Mouse (Mus musculus): ENCODE measurements around the gene Asb17. TPM values are rescaled to one million over a fixed set of nuclear protein-coding genes. Genes with fewer than 3 reads are reported as not detected.
"Not testable (repeated sequence)": the region's sequence is repeated elsewhere in the genome, so short reads cannot be mapped to it uniquely, and the experiment has no call there.

Asb17 gene
- total RNA-seq (2021) = not detected in 2 replicates
- long read RNA-seq = 0 reads

DNA sequence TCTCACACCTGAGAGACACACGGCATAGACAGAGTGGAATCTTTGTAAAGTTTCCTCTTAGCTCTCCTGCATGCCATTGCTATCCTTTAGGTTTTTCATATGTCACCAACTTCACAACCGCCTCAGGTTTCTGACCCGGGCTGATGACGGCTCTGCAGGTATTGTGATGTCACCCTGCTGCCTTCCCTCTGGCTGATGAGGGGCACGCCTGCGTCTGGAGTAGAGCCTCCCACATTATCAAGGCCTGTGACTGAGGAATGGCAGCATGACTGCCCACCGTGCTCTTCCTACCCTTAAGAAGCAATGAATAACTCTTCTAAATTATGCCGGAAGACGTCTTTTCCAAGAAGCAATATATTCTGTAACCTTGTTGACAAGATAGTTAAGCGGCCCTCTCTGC lies at the start of gene Asb17:
TSS of gene Asb17 (plus strand) at position 180 of the 400 bp plus-strand sequence.
- DNase-seq = no peak

DNA sequence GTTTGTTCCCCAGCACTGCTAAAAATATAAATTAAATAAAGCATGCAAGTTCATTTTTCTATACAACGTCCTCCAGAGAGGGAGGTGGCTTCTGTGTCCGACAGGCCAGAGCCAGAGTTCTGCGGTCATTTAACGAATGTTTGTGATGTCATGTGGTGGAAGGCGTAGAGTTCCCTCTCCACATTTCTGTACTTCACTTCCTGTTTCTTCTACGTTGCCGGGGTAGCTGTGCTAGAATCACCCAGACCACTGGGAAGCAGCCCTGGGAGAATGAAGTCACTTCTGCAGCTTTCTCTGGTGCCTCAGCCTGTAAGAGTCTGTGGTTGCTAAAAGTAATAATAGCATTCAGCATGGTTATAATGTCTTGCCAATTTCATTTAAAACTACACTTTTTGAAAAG lies 46.4 kb upstream of the Asb17 start:
- no peak for DNase-seq

DNA sequence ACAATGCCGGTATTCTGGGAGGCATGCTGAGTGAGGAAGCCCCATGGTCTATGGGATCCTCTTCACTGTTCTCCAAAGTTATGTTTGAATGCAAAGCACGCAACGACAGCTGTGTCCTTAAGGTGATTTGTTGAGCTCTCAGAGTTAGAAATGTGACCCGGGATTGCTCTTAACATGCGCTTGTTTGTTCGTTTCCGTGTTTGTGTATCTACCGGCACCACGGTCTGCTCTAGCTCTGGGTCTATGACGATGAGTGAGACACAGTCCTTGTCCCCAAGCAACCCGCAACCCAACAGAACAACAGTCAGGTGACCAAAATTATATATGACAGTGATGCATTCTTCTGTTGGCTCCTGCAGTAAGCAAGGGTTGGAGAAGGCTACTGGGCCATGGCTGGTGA lies 44.4 kb upstream of the Asb17 start:
- DNase-seq = no peak

DNA sequence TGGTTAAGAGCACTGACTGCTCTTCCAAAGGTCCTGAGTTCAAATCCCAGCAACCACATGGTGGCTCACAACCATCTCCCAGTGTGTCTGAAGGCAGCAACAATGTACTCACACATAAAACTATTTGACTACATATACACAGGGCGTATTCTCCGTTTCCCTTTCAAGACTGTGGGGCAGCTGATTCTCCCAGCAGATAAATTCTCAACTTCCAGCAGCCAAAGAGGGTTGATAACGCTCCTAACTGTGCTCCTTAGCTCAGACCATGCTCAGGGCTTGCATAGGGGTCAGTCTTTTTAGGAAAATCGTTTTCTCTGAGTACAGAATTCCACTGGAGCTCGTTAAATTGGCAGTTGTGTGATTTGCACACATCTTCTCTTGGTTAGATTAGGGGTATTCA lies 43.3 kb upstream of the Asb17 start:
- no peak for DNase-seq

DNA sequence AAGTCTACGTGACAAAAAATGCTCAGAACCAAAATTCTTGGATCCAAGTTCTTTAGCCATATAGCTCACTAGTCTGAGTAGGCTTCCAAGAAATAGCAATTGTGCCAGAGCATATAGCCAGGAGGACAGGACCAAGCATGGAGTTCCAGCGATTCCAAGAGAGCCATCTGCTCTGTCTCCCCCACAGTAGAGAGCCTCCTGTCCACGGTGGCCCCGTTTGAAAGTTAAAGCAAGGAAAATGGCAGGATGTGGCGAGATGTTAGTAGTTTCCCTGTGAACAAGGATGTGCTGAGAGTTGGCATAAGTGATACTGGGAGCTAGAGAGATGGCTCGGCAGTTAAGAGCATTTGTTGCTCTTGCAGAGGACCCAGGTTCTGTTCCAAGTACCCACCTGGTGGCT lies 42.5 kb upstream of the Asb17 start:
- no peak for DNase-seq

DNA sequence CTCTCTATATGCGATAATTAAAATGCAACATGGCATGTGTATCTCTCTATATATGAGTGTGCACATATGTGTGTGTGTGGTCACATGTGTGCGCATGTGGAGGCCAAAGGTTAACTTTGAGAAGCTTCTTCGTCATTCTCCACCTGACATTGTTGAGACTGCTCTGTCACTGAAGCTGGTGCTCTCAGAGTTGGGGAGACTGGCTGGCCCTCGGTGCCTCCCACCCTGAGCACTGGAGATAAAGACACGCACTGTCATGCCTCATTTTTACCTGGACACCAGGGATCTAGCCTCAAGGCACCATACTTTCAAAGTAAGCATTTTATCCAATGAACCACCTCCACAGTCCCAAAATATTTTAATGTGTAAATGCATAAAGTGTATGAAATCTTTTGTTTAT lies 41.4 kb upstream of the Asb17 start:
- no peak for DNase-seq

DNA sequence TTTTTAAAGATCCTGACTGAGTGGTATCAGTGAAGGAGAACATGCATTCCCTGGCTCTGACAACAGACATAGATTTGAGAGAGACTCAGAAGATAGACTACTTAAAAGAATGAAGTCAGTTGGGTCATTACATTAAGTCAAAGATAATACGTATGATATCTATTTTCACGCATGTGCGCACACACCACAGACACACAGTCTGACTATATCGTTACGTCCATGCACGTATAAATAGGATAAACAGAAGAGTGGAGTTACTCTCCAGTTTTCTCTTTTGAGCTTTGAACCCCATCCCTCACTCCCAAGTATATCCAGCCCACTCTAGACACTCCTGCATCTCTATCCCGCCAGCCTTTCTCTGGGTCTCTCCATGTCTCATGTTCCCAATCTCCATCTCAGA lies 40.0 kb upstream of the Asb17 start:
- no peak for DNase-seq

DNA sequence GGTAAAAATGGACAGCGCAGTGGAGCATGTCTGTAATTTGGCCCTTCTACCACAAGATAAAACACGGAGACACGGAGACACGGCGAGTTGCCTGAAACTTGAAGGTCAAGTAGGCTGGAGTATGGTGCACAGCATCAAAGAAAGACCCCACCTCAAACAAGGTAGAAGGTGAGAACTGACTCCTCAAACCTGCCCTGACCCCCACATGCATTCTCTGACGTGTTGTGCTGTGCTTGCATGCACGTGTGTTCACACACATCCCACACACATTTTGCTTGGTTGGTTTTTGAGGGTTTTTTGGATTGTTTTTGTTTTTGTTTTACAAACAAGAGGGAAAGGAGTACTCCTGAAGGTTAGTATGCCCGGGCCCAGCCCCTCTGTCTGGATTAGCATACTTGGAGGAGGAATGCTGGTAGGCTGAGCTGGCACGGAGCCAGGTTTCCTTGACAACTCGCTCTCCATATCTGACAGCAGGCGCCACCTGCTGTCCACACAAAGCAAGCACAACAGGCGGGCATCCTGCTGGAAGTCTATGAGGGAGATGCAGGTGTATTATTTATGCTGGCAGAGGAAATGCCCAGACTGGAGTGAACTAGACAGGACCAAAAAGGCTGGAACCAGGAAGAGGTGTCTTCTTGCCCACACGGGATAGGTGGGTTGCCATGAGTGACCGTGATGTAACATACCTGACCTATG lies 37.8 kb upstream of the Asb17 start:
- DNase-seq = peak; percentile 91

DNA sequence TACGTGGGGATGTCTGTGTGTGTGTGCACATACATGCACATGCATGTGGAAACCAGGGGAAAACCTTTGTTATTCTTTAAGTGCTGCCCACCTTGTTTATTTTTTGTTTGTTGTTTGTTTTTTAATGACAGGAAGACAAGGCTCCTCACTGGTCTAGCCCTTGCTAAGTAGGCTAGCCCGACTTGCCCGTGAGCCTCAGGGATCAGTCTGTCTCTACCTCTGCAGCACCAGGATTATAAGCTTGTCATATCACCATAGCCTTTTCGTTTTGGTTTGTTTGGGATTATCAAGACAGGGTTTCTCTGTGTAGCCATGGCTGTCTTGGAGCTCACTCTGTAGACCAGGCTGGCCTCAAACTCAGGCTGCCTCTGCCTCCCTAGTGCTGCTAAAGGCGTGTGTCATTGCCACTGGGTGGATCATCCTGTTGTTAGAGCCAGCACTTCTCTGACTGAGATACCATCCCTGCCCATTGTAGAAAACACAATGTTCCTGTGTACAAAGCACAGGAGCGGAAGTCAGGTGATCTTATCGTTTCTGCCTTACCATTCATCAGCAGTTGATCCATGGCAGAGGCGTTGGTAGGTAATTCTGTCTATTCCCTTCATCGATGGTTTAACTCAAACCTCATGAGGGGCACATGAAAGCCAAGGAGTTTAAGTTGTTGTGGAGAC lies 37.1 kb upstream of the Asb17 start:
- DNase-seq = no peak

DNA sequence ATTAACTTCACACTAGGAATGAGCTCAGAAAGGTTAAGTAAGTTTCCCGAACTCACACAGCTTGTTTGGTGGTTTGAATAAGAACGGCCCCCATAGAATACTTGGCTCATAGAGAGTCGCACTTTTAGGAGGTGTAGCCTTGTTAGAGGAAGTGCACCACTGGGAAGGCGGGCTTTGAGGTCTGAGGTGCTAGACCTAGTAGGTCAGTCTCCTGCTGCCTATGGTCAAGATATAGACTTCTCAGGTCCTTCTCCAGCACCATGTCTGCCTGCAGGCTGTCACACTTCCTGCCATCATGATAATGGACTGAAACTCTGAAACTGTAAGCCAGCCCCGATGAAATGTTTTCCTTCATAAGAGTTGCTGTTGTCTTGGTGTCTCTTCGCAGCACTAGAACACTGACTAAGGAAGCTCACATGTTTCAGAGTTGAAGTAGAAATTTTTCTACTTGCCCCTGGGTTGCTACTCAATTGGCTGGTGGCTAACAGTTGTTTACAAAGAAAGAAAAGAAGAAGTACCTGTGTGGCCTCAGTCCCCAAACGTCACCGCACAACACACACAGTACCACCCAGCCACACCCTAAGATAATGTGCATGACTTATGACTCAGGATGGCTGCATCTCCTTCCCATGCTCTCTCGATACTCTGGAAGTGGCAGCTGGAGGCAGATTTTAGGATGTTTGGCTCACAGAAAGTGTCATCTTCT lies 36.4 kb upstream of the Asb17 start:
- no peak for DNase-seq

DNA sequence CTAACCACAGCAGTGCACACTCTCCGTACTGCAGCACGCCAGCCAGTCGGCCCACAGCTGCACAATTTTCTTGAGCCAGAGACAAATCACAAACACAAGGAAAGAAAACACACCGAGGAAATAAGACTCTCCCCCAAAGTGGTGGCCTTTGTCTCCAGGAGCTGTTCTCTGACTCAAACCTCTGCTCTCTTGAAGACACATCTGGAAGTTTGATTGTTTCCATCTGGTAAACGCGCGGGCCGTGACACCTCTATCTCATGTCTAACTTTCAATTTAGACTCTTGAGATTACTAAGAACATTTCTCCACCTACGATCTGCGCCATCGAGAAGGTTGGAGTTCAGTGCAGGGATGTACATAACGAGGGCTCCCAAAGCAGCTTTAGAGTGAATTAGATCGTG lies 35.6 kb upstream of the Asb17 start:
- no peak for DNase-seq

DNA sequence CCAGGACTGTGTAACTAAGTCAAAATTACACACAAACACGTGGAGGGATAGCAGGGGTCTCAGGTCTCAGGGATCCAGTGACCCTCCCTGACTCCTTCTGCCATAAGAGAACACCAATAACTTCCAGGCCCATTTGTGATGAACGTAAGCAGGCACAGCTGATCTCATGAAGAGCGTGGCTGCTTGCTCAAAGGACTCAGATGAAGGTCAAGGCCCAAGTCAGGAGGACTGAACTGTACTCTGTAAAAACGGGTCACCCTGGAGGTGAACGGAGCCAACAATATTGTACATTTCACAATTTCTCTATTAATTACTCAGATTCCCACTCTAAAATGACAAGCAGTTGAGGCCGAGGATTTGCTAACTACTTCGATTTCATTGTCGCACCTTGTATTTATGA lies 30.0 kb upstream of the Asb17 start:
- no peak for DNase-seq

DNA sequence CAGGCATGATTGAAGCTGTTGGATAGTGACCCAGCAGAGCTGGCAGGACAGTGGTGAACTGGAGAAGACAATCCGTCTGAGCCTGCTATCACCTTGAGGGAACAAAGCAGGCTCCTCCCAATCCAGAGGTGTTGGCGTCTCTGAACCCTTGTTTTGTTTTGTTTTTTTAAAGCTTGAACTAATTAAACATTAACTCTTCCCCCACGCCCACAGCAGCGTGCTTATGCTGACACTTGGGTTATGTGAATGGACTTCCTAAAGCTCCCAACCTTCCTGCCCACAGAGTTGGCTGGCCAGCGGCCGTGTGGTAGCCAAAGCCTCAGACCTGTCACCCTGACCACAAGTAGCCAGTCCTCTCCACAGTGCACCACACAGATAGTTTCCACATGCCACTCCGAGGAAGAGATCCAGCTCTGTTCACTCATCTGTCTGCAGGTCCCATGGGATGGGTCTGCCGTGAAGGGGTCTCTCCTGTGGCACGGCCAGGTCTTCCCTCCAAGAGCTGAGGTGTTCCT lies 26.6 kb upstream of the Asb17 start:
- DNase-seq = no peak

DNA sequence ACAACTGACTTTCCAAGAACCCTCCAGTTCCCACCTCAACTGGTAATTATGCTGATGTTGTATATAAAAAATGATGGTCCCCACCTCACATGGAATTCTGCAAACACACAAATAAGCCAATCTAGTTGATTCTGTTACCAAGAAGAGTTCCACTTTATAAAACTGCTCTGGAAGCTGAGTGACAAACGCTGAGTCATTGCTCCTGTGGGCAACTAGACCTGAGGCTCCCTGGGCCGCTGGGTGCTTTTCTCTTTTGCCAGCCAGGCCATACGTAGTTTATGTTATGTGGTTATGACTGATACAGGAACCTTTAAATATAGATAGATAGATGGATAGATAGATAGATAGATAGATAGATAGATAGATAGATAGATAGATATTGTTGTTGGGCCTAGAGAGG lies 25.3 kb upstream of the Asb17 start:
- no peak for DNase-seq

DNA sequence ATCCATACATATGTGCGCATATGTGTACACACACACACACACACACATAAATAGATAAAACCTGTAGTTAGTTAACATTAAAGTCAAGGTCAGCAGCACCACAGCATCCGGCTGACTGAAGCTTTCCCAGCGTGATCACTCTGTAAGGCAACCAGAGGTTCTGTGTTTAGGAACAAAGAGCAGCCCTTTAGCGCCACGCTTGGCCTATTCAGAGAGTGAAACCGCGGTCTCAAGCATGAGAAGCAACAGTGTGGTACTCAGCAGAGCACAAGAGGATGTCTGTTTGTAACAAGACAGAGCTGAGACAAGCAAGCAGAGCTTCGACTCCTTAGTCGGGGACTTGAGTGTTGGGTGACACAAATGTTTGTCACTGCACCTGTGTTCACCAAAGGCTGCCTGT lies 24.6 kb upstream of the Asb17 start:
- DNase-seq = no peak

DNA sequence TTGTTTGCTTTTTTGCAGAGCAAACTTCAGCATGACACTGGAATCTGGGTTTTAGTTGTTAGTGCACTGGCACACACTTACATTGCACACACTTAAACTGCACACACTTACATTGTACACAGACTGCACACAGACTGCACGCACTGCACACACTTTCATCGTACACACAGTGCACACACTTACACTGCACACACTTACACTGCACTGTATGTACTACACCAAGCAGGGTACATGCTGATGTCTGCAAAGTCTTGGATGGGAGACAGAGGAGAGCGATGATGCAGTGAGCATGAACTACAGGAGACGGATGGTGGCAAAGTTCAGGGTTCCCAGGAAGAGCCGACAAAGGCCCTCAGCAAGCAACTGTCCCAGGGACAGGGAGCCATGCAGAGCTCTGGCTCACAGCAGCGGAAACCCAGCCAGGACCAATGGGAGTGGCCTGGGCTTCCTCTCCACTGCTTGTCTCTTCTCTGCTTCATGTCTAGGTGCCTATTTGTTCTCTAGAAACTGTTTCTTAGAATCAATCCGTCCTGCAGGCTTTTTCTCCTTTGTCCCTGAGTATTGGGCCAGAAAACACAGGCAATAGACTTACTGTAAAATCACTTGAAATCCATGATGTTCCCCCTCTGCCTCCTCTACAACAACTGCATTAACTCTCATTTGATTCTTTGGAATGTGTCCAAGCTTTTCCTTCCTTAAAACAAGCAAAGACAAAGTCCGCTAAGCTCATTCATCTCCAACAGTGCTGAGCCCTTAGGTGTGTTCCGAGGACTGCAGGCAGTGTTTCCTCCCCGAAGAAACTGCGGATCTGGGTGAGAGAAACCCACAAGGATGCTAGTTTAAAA lies 20.1 kb upstream of the Asb17 start:
- DNase-seq = no peak

DNA sequence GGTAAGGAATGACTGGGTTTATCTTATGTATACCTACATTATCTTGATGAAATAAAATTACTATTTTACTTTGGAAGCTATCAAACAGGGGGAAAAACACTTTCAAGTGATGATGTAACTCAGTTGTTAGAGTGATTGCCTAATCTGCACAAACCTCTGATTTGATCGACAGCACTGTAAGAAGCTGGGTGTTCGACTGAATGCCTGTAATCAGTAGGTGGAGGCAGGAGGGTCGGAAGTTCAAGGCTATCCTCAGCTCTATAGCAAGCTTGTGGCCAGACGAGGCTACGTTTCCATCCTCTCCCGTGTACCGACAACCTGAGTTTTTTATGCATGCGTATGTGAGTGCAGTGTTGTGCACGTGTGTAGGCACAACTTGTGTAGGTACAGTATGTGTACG lies 18.8 kb upstream of the Asb17 start:
- DNase-seq = no peak

DNA sequence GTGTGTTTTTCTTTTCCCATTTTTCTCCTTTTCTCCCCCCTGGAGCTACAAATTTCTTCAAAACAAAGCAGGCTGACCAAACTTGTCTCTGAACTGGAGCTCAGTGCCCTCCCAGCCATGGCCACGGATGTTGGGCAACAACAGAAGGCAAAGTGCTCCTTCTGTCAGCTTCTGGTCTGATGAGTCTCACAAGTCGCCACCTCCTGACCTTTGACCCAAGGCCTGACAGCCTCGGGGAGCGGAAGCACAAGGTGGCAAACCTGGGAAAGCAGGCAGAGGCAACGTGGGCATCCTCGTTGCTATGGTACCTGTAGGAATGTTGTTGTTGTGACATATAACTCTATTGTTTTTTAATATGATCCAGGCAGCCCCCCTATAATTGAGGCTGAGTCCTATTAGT lies 17.4 kb upstream of the Asb17 start:
- no peak for DNase-seq

DNA sequence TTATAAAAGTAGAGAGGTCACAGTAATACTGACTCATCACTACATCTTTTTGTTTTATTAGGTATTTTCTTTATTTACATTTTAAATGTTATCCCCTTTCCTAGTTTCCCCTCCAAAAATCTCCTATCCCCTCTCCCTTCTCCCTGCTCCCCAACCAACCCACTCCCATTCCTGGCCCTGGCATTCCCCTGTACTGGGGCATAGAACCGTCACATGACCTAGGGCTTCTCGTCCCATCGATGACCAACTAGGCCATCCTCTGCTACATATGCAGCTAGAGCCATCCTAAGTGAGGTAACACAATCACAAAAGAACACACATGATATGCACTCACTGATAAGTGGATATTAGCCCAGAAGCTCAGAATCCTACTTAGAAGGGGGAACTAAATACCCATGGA lies 14.2 kb upstream of the Asb17 start:
- DNase-seq = not testable (repeated sequence)

DNA sequence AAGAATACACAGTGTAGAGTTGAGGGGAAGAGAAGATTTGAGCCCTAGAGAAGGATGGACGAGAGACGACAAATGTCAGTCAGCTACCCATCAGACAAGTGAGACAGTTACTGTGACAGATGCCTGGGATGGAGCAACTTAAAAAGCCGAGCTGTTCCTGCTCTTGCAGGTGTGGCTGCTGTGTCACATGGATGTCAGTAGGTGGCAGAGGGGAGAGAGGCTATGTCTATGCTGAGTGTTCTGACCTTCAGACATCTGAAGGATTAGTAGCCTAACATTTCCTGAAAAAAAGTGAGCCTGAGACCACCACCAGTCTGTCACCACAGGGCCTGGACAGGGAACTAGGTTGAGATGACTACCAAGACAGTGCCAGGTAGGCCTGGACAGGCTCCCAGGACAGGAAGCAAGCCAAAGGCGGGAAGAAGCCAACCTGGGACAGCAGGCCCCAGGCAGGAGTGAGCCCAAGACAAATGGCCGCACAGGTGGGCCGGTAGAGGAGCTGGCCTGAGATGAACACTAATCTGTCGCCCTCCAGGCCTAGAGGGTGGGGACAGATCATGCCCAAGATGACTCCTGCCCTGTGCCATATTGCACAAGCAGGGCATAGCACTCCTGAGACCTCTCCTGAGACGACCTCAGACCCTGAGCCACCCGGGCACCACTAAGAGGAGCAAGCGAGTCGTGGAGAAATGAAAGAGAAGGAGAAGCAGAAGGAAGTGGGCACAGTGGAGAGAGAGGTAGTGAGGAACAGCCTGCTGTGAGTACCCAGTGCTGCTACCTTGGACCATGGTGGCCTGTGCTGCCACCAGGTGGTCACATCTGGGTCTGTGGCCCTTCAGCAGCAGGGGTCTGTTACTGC lies 12.8 kb upstream of the Asb17 start:
- peak; percentile 20 for DNase-seq

DNA sequence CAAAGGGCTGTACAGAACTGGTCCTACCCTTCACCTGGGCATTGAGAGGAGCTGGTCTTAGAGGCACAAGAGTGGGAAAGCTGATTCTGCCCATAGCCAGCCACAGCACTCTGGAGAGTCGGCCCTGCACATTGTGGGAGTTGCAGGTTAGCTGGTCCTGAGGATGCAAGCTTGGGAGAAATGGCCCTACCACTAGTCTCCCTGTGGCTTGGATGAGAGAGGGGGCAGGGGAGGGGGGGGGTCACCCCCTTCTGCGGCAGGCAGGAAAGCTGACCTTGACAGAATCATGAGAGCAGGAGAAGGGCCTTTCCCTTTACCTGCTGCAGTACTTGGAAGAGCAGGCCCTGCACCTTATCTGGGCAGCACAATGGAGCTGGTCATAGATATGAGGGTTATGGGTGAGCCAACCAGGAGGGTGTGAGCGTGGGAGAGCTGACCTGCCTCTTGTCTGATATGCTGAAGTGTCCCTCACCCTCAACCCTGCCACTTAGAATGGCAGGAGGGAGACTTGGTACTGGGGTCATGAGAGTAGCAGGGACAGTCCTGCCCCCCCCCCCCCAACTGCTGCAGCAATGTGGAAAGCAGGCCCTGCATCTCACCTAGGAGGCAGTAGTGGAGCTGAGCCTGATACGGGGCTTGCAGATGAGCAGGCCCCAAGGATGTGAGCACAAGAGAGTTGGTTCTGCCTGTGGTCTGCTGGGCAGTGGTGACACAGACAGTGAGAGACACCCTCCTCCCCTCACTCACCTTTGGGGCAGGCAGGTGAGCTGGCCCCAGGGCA lies 11.9 kb upstream of the Asb17 start:
- DNase-seq = no peak
